In genomic region chr14:26993427-26993826, GRCm38 (mm10) we compare ENCODE assay signal across 20 mouse cellular contexts. TPM values are rescaled to one million over a fixed set of nuclear protein-coding genes. Genes with fewer than 3 reads are reported as not detected.
DNase-seq lines count a peak whose midpoint lies in the region; ATAC-seq and TF ChIP-seq lines count a peak whose summit lies in the region.
"Had no signal": no experiment of that assay in that cellular context is flagged by ENCODE, and none has a peak within 500 bp of the region (broad histone marks: within the 10 kb centered on the region; RNA-seq: fewer than 3 reads in every experiment).

No protein-coding gene starts in this region.

- no peaks in the 10 kb centered on the region for H3K36me3 ChIP-seq in heart, postnatal 0 days (replicated peaks; ENCODE audit: control insufficient read depth, insufficient read depth, low read length)
- H3K36me3 ChIP-seq in heart, adult 2 months (ENCODE audit: control insufficient read depth, insufficient read depth, low read length): no peaks in the 10 kb centered on the region; the same call in 1 of the 2 replicates
- no peaks in the 10 kb centered on the region for H3K36me3 ChIP-seq in kidney, postnatal 0 days (ENCODE audit: insufficient read depth, low read length)
- H3K36me3 ChIP-seq: forebrain, embryonic 12.5 days; intestine, embryonic 15.5 days; limb, embryonic 13.5 days; midbrain, embryonic 12.5 days; neural tube, embryonic 12.5 days had no signal

- TF ChIP-seq EP300 in heart, postnatal 0 days (IDR thresholded peaks at IDR 0.05; ENCODE audit: low read depth): no peak
- TF ChIP-seq EP300 in heart, adult 2 months (IDR thresholded peaks at IDR 0.05; ENCODE audit: insufficient read depth, low read depth, low read length): no peak

- H3K4me1 ChIP-seq in heart, postnatal 0 days (ENCODE audit: control insufficient read depth, insufficient read depth): peaks cover 14% of the 10 kb centered on the region
- peaks cover 2% of the 10 kb centered on the region; the same call in 1 of the 2 replicates for H3K4me1 ChIP-seq in heart, adult 2 months (ENCODE audit: control insufficient read depth, insufficient read depth, low read length)
- H3K4me1 ChIP-seq in kidney, postnatal 0 days (replicated peaks; ENCODE audit: insufficient read depth, low read length): peaks cover 8% of the 10 kb centered on the region

- 0 out of 2 replicates have a peak, but pooled peaks have one; percentile 17 for ATAC-seq in heart, postnatal 0 days (ENCODE audit: insufficient read depth, low read depth)
- ATAC-seq in kidney, postnatal 0 days (replicated peaks; ENCODE audit: low FRiP score, low read depth): no peak

- no peak overlapping the region for H3K4me2 ChIP-seq in heart, postnatal 0 days (ENCODE audit: low read depth, low read length)
- no peak overlapping the region for H3K4me2 ChIP-seq in kidney, postnatal 0 days (ENCODE audit: low read length)

- H3K9ac ChIP-seq in heart, postnatal 0 days (replicated peaks; ENCODE audit: low read depth, low read length): no peak overlapping the region
- H3K9ac ChIP-seq in heart, adult 2 months (ENCODE audit: low read depth, low read length): no peak overlapping the region
- H3K9ac ChIP-seq in kidney, postnatal 0 days (ENCODE audit: low read depth, low read length): no peak overlapping the region
- H3K9ac ChIP-seq: forebrain, embryonic 12.5 days; intestine, embryonic 15.5 days; lung, embryonic 14.5 days had no signal

- TF ChIP-seq CTCF in heart, postnatal 0 days (IDR thresholded peaks at IDR 0.05; ENCODE audit: low read depth): no peak
- TF ChIP-seq CTCF in heart, adult 2 months (IDR thresholded peaks at IDR 0.05): no peak
- no peak for TF ChIP-seq CTCF in kidney, postnatal 0 days (IDR thresholded peaks at IDR 0.05; ENCODE audit: low read depth)

- H3K27me3 ChIP-seq in heart, postnatal 0 days (ENCODE audit: control insufficient read depth, insufficient read depth, low read length): no peaks in the 10 kb centered on the region
- no peaks in the 10 kb centered on the region for H3K27me3 ChIP-seq in heart, adult 2 months (ENCODE audit: control insufficient read depth, insufficient read depth, low read length)
- H3K27me3 ChIP-seq in kidney, postnatal 0 days (ENCODE audit: insufficient read depth, low read length): no peaks in the 10 kb centered on the region
- H3K27me3 ChIP-seq: intestine, embryonic 15.5 days; limb, embryonic 13.5 days; midbrain, embryonic 12.5 days; neural tube, embryonic 12.5 days had no signal

- WGBS in heart, postnatal 0 days: 14% methylated on average over 3 of the region's 3 CpGs
- 23% methylated on average over 3 of the region's 3 CpGs for WGBS in heart, adult 2 months
- WGBS in kidney, postnatal 0 days: 26% methylated on average over 3 of the region's 3 CpGs

- H3K4me3 ChIP-seq in heart, postnatal 0 days (ENCODE audit: low read depth, low read length): no peak overlapping the region
- no peak overlapping the region for H3K4me3 ChIP-seq in heart, adult 2 months
- H3K4me3 ChIP-seq in kidney, postnatal 0 days (replicated peaks; ENCODE audit: low read depth, low read length): no peak overlapping the region

- no peak for TF ChIP-seq POLR2A in heart, adult 2 months (IDR thresholded peaks at IDR 0.05; ENCODE audit: insufficient read depth, low read depth, low read length)

- H3K79me2 ChIP-seq in heart, adult 2 months (replicated peaks; ENCODE audit: control insufficient read depth, insufficient read depth, low read length): no peaks in the 10 kb centered on the region

- no peaks in the 10 kb centered on the region for H3K9me3 ChIP-seq in heart, postnatal 0 days (replicated peaks; ENCODE audit: control insufficient read depth, low read length)
- H3K9me3 ChIP-seq in kidney, postnatal 0 days (replicated peaks; ENCODE audit: low read length): no peaks in the 10 kb centered on the region
- H3K9me3 ChIP-seq: forebrain, embryonic 12.5 days; intestine, embryonic 15.5 days; limb, embryonic 13.5 days; midbrain, embryonic 12.5 days; neural tube, embryonic 12.5 days had no signal

- intact Hi-C loops in heart, postnatal 25 days (cut with DNase I): loop anchor here (5.0 kb wide), 1 partner anchor 39 kb away; no protein-coding TSS in a partner anchor
- intact Hi-C loops in heart, adult 2 months (cut with DNase I): no loop called here

- peak; percentile 57 for DNase-seq in heart, adult 11 months
- no peak for DNase-seq in heart, postnatal 25 days (ENCODE audit: low spot score)
- no peak for DNase-seq in heart, postnatal 0 days (ENCODE audit: low spot score)
- no peak for DNase-seq in heart, adult 2 months
- peak; percentile 55 for DNase-seq in kidney, postnatal 0 days (ENCODE audit: low spot score)
- DNase-seq in kidney, postnatal 10 days: no peak
- no peak for DNase-seq in right cerebral cortex, adult 18-20 months
- DNase-seq: cerebellum, adult 9-10 months had no signal

- H3K27ac ChIP-seq in heart, postnatal 0 days (ENCODE audit: low read depth): peak overlapping the region; percentile 62; the same call in 1 of the 2 replicates
- H3K27ac ChIP-seq in heart, adult 2 months: no peak overlapping the region
- H3K27ac ChIP-seq in kidney, postnatal 0 days: peak overlapping the region; percentile 68; the same call in 1 of the 2 replicates
- H3K27ac ChIP-seq: forebrain, embryonic 12.5 days; liver, embryonic 14.5 days; midbrain, embryonic 12.5 days; neural tube, embryonic 12.5 days had no signal

RNA-seq across cellular contexts. Expression of gene Hesx1, which starts 0.8 kb away (rescaled TPM):
- total RNA-seq in heart, postnatal 25 days (2021): not detected
- not detected in 2 replicates for total RNA-seq in heart, postnatal 0 days (2014; rRNA removed; ENCODE audit: low replicate concordance)
- polyA plus RNA-seq in heart, postnatal 0 days (2015; fragmentation: Nextera tagmentation; extraction: Ambion mirVana): 0.16 TPM in 1 of 2 replicates, not detected in the other
- total RNA-seq in heart, adult 2 months (2021): not detected
- not detected in 2 replicates for polyA plus RNA-seq in heart, adult 2 months (2012; rRNA removed)
- polyA plus RNA-seq in kidney, postnatal 0 days (2015; fragmentation: Nextera tagmentation; extraction: Ambion mirVana): 1.9 and 2.3 TPM in 2 replicates
- total RNA-seq: adrenal gland, postnatal 36 days; gastrocnemius, adult 18-20 months; left cerebral cortex, postnatal 14 days had no signal
- polyA plus RNA-seq: forebrain, embryonic 12.5 days; lung, embryonic 14.5 days; midbrain, embryonic 12.5 days; spleen, adult 2 months; testis, adult 2 months had no signal

RNA-seq across cellular contexts. Expression of gene Appl1, which starts 22.4 kb away (rescaled TPM):
- 10 to 100 TPM; 18.4 to 19.4 TPM for total RNA-seq in heart, postnatal 25 days (2021)
- 14.9 and 21.1 TPM in 2 replicates for total RNA-seq in heart, postnatal 0 days (2014; rRNA removed; ENCODE audit: low replicate concordance)
- 26.2 and 26.8 TPM in 2 replicates for polyA plus RNA-seq in heart, postnatal 0 days (2015; fragmentation: Nextera tagmentation; extraction: Ambion mirVana)
- 10 to 100 TPM; 18.9 to 19.5 TPM for total RNA-seq in heart, adult 2 months (2021)
- polyA plus RNA-seq in heart, adult 2 months (2012; rRNA removed): 3.6 and 11.2 TPM in 2 replicates
- polyA plus RNA-seq in kidney, postnatal 0 days (2015; fragmentation: Nextera tagmentation; extraction: Ambion mirVana): 36.6 and 38.8 TPM in 2 replicates

RNA-seq across cellular contexts. Expression of gene Il17rd, which starts 45.3 kb away (rescaled TPM):
- 1 to 10 TPM; 3.6 to 5.7 TPM for total RNA-seq in heart, postnatal 25 days (2021)
- 3.5 and 4.2 TPM in 2 replicates for total RNA-seq in heart, postnatal 0 days (2014; rRNA removed; ENCODE audit: low replicate concordance)
- polyA plus RNA-seq in heart, postnatal 0 days (2015; fragmentation: Nextera tagmentation; extraction: Ambion mirVana): 0.63 and 0.86 TPM in 2 replicates
- total RNA-seq in heart, adult 2 months (2021): 1 to 10 TPM; 3.2 to 4.5 TPM
- 2.1 and 3.8 TPM in 2 replicates for polyA plus RNA-seq in heart, adult 2 months (2012; rRNA removed)
- 3.9 TPM in 2 replicates for polyA plus RNA-seq in kidney, postnatal 0 days (2015; fragmentation: Nextera tagmentation; extraction: Ambion mirVana)

Comparison
In these comparisons a context has a peak if more than half of its experiments do, and no peak if none do; other contexts are left out.
1. DNase-seq: peak in heart, adult 11 months (single experiment) and kidney, postnatal 0 days (single experiment); none in heart, postnatal 25 days (single experiment), heart, postnatal 0 days (single experiment), heart, adult 2 months (0 of 2), kidney, postnatal 10 days (single experiment) and right cerebral cortex, adult 18-20 months (single experiment).